Mouse (Mus musculus): ENCODE results near the gene Cenpv. TPM values are rescaled to one million over a fixed set of nuclear protein-coding genes. Genes with fewer than 3 reads are reported as not detected.

Cenpv gene
- polyA plus RNA-seq, 1 experiment, result 209 TPM

DNA sequence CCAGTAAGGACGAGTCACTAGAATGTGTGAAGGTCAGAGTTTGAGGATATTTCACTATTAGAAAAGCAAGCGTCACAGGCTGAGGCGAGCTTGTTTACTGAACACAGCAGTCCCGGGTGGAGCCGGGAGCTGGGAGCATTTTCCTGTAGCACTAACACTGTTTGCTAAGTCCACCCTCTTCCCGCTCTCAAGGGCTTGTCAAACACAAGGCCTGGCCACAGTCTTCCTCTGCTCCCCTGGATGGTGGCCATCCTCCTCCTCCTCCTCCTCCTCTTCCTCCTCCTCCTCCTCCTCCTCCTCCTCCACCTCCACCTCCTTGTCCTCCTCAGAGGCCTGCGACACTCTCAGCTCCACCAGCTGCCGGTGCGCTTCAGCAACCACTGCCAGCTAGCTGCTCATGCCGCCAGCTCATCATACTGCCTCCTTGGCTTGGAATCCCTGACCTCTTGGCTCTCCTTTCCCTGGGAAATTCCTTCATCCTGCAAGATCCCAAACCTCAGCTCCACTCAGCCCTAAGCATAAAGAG, 43.7 kb downstream of the Cenpv start:
- no peak for TF ChIP-seq GATA1 (IDR thresholded peaks at IDR 0.05; ENCODE audit: low read length)

GRCm38 (mm10) chr11:62494754-62495275, 44.2 kb downstream of the Cenpv start:
- TF ChIP-seq GATA1 (IDR thresholded peaks at IDR 0.05; ENCODE audit: low read length), result no peak

DNA sequence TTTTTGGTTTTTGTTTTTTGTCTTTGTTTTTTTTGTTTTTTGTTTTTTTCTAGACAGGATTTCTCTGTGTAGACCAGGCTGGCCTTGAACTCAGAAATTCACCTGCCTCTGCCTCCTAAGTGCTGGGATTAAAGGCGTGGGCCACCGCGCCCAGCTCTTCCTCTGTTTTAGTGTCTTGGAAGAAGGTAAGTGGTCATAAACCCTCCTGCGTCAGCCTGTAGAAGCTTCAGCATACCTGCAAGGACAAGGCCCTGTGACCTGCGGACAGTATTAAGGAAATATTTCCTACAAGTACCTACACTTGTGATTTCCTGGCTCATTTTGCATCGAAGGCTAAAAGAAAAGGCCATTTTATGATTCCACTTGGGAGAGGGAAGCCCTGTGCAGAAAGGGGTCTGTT, 45.4 kb downstream of the Cenpv start:
- no peak for TF ChIP-seq GATA1 (IDR thresholded peaks at IDR 0.05; ENCODE audit: low read length)

- TF ChIP-seq GATA1 (IDR thresholded peaks at IDR 0.05; ENCODE audit: low read length), result no peak
Measured at GRCm38 (mm10) chr11:62487540-62488350, 51.3 kb downstream of the Cenpv start.

DNA sequence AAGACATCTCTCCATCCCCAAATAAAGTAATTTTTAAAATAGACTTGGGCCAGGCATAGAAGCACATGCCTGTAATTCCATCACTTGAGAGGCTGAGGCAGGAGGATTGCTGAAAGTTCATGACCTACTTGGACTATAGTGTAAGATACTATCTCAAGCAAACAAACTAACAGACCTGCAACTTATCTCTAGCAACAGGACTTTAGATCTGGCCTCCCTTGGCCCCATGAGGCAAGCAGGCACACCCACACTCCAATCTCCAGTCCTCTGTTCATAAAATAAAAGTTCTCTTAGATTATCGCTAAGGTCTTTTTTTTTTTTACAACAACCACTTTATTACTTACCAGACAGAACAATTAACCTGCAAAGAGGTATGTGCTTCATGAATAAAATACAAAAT, 52.1 kb downstream of the Cenpv start:
- TF ChIP-seq GATA1 (IDR thresholded peaks at IDR 0.05; ENCODE audit: low read length), result no peak

DNA sequence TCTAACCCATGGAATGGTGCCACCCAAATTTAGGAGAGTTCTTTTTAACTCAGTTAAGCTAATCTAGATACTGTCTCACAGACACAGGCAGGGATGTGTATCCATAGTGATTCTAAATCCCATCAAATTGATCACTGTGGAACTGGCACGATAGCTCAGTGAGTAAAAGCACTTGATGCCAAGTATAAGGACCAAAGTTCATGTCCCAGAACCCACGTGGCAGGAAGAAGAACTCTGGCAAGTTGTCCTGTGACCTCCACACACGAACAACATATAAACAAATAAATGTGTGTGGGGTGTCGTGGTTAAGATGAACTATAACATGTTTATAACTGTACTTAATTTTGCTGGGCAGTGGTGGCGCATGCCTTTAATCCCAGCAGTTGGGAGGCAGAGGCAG, 59.5 kb downstream of the Cenpv start:
- no peak for TF ChIP-seq GATA1 (IDR thresholded peaks at IDR 0.05; ENCODE audit: low read length)

- TF ChIP-seq GATA1 (IDR thresholded peaks at IDR 0.05; ENCODE audit: low read length), result no peak
Measured at GRCm38 (mm10) chr11:62478931-62479330, 60.1 kb downstream of the Cenpv start.

DNA sequence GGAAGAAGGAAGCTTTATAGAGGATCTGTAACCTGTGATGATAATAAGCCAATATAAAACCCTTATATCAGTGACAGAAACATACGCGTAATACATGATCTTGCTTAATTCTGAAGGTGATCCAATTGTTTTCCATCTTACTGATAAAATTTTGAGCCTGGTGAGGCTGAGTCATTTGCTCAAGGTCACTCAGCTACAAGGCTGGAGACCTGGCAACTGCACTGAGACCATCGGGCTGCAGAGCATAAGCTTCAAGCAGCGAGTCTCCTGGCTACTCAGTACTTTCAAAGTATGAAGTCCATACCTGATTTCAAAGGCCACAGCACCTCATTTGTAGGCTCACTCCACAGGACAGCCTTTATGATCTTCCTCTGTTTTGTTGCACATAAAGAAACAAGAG, 62.9 kb downstream of the Cenpv start:
- no peak for TF ChIP-seq GATA1 (IDR thresholded peaks at IDR 0.05; ENCODE audit: low read length)

Other genes starting within 250 kb of the Cenpv start
- 3.8 and 4.6 TPM in 2 replicates for gene Pigl, start 80.8 kb downstream of the Cenpv start, polyA plus RNA-seq (2012)
- 90.4 and 120 TPM in 2 replicates for gene Ncor1, start 80.7 kb downstream of the Cenpv start, polyA plus RNA-seq (2012)
- 1,001 and 2,468 TPM in 2 replicates for gene Ubb, start 11.9 kb upstream of the Cenpv start, polyA plus RNA-seq (2012)
- gene Trpv2, start 35.2 kb upstream of the Cenpv start, polyA plus RNA-seq (2012), result 1.8 and 3.8 TPM in 2 replicates
- gene Lrrc75a, start 109.3 kb upstream of the Cenpv start, polyA plus RNA-seq (2012), result not detected in 2 replicates
- gene Mmgt2, start 109.4 kb upstream of the Cenpv start, polyA plus RNA-seq (2012), result 0.66 and 0.85 TPM in 2 replicates
- gene Zfp287, start 192.6 kb upstream of the Cenpv start, polyA plus RNA-seq (2012), result not detected in 2 replicates
- not detected in 2 replicates for gene Gm10428, start 213.8 kb upstream of the Cenpv start, polyA plus RNA-seq (2012)